In genomic region chr12:109044497-109044896, GRCm38 (mm10) we compare ENCODE assay signal across 9 mouse cellular contexts. TPM values are rescaled to one million over a fixed set of nuclear protein-coding genes. Genes with fewer than 3 reads are reported as not detected.
DNase-seq lines count a peak whose midpoint lies in the region; ATAC-seq and TF ChIP-seq lines count a peak whose summit lies in the region.
"Had no signal": no experiment of that assay in that cellular context is flagged by ENCODE, and none has a peak within 500 bp of the region (broad histone marks: within the 10 kb centered on the region; RNA-seq: fewer than 3 reads in every experiment).

No protein-coding gene starts in this region.

- intact Hi-C loops in gastrocnemius, adult 2 months (cut with DNase I), result no loop called here
- intact Hi-C loops in gastrocnemius, postnatal 36 days (cut with DNase I), result no loop called here

- H3K4me1 ChIP-seq in midbrain, postnatal 0 days (ENCODE audit: insufficient read depth, low read length), result no peaks in the 10 kb centered on the region
- peaks cover 3% of the 10 kb centered on the region; the same call in 1 of the 2 replicates for H3K4me1 ChIP-seq in midbrain, embryonic 13.5 days (replicated peaks)

- no peak for ATAC-seq in midbrain, postnatal 0 days (ENCODE audit: low FRiP score)
- ATAC-seq in midbrain, embryonic 13.5 days, result no peak; the same call in 1 of the 2 replicates
- peak; percentile 55 for ATAC-seq in megakaryocyte progenitor cell, adult 5-6 weeks (replicated peaks; ENCODE audit: poor library complexity)
- ATAC-seq: midbrain, embryonic 16.5 days had no signal

- peak; percentile 34; the same call in 1 of the 2 replicates for TF ChIP-seq CTCF in gastrocnemius, adult 2 months (IDR thresholded peaks at IDR 0.05)
- TF ChIP-seq CTCF in midbrain, postnatal 0 days (IDR thresholded peaks at IDR 0.05), result peak; percentile 69

- no peak overlapping the region for H3K4me3 ChIP-seq in gastrocnemius, adult 2 months
- no peak overlapping the region for H3K4me3 ChIP-seq in midbrain, postnatal 0 days (ENCODE audit: low read depth, low read length)
- no peak overlapping the region for H3K4me3 ChIP-seq in midbrain, embryonic 13.5 days (replicated peaks)

- 23% methylated on average over 5 of the region's 5 CpGs for WGBS in midbrain, postnatal 0 days
- WGBS in midbrain, embryonic 13.5 days, result 23% methylated on average over 5 of the region's 5 CpGs

- no peaks in the 10 kb centered on the region for H3K9me3 ChIP-seq in midbrain, postnatal 0 days (ENCODE audit: low read length)
- H3K9me3 ChIP-seq in midbrain, embryonic 13.5 days, result no peaks in the 10 kb centered on the region

- no peak overlapping the region for H3K9ac ChIP-seq in midbrain, postnatal 0 days (replicated peaks; ENCODE audit: low read length, poor library complexity, severe bottlenecking)
- no peak overlapping the region for H3K9ac ChIP-seq in midbrain, embryonic 13.5 days (replicated peaks)

- no peaks in the 10 kb centered on the region for H3K36me3 ChIP-seq in midbrain, postnatal 0 days (ENCODE audit: insufficient read depth, low read length)
- no peaks in the 10 kb centered on the region for H3K36me3 ChIP-seq in midbrain, embryonic 13.5 days

- no peak overlapping the region for H3K4me2 ChIP-seq in midbrain, postnatal 0 days (ENCODE audit: low read depth, low read length, poor library complexity, severe bottlenecking)
- no peak overlapping the region for H3K4me2 ChIP-seq in midbrain, embryonic 13.5 days (replicated peaks)

- H3K27ac ChIP-seq in gastrocnemius, adult 2 months, result no peak overlapping the region
- no peak overlapping the region for H3K27ac ChIP-seq in midbrain, postnatal 0 days (ENCODE audit: low read depth, low read length)
- no peak overlapping the region for H3K27ac ChIP-seq in midbrain, embryonic 13.5 days

- no peak for DNase-seq in gastrocnemius, adult 2 months
- DNase-seq in gastrocnemius, postnatal 25 days, result no peak
- DNase-seq in midbrain, postnatal 0 days (ENCODE audit: low spot score), result peak; percentile 22
- peak; percentile 47 for DNase-seq in ZHBTc4 (ENCODE audit: low read depth, low spot score)
- DNase-seq in frontal cortex, postnatal 10 days (ENCODE audit: low spot score in 2 of 2), result no peak
- DNase-seq in gastrocnemius, postnatal 36 days, result no peak

- H3K27me3 ChIP-seq in midbrain, postnatal 0 days (ENCODE audit: insufficient read depth, low read length), result 0 out of 2 replicates have a peak, but pooled peaks cover 4% of the 10 kb centered on the region
- H3K27me3 ChIP-seq in midbrain, embryonic 13.5 days, result peaks cover 6% of the 10 kb centered on the region; the same call in 1 of the 2 replicates

RNA-seq across cellular contexts. Expression of gene Begain, which starts 23.5 kb away (rescaled TPM):
- under 1 TPM in 1 of 2 experiments, not detected in 1; 0.45 TPM for total RNA-seq in gastrocnemius, adult 2 months (2021)
- total RNA-seq in gastrocnemius, postnatal 25 days (2021), result under 1 TPM; 0.43 to 0.69 TPM
- total RNA-seq in midbrain, postnatal 0 days (2014; rRNA removed), result 78.2 and 84.2 TPM in 2 replicates
- polyA plus RNA-seq in midbrain, postnatal 0 days (2015; fragmentation: Nextera tagmentation; extraction: Ambion mirVana), result 28.4 and 31.8 TPM in 2 replicates
- 15.3 and 16.2 TPM in 2 replicates for polyA plus RNA-seq in midbrain, embryonic 13.5 days (2015; fragmentation: Nextera tagmentation; extraction: Ambion mirVana)
- total RNA-seq in megakaryocyte progenitor cell, adult 5-6 weeks (2015), result 0.12 and 0.39 TPM in 2 replicates
- 0.03 and 0.29 TPM in 2 replicates for total RNA-seq in megakaryocyte progenitor cell, adult 5-6 weeks (2017)
- under 1 TPM; 0.15 to 0.20 TPM for total RNA-seq in gastrocnemius, postnatal 36 days (2021)

Comparison
In these comparisons a context has a peak if more than half of its experiments do, and no peak if none do; other contexts are left out.
1. DNase-seq: peak in midbrain, postnatal 0 days (single experiment) and ZHBTc4 (single experiment); none in gastrocnemius, adult 2 months (single experiment), gastrocnemius, postnatal 25 days (single experiment), frontal cortex, postnatal 10 days (0 of 2) and gastrocnemius, postnatal 36 days (0 of 2).
2. RNA of gene Begain, which starts 23.5 kb away (total RNA-seq): 78.2 to 84.2 TPM in midbrain, postnatal 0 days; 0.43 to 0.69 TPM in gastrocnemius, postnatal 25 days, 0.45 TPM in gastrocnemius, adult 2 months, 0.03 to 0.39 TPM in megakaryocyte progenitor cell, adult 5-6 weeks and 0.15 to 0.20 TPM in gastrocnemius, postnatal 36 days; every median in the first group is over 10 times any median in the second.